Mouse (Mus musculus) small intestine, adult 2 months (tissue): ENCODE results near the gene Rasal1.

ENCODE experiments used
- CTCF ChIP-seq: fragments of 200-500 bp; IDR thresholded peaks from 2 replicates; pipeline ENCODE4 v1.5.1; 2012; ENCODE audit warnings: low read depth, mild to moderate bottlenecking, control low read depth, inconsistent platforms, low read length, moderate library complexity, mixed read lengths; ENCODE audit not compliant: insufficient replicate concordance, insufficient read length; ENCODE audit errors: extremely low read depth
- POLR2A ChIP-seq: fragments of 200-500 bp; IDR thresholded peaks from 2 replicates; pipeline ENCODE4 v1.6.1; 2012; ENCODE audit warnings: low read depth, mild to moderate bottlenecking, control low read depth, inconsistent platforms, low read length, moderate library complexity

- TF ChIP-seq CTCF (no peak), POLR2A (no peak)
These were observed 24.2 kb upstream of the Rasal1 start for GRCm38 (mm10) chr5:120624427-120624826.
